Mouse (Mus musculus): ENCODE measurements around the gene Asic2. TPM values are rescaled to one million over a fixed set of nuclear protein-coding genes. Genes with fewer than 3 reads are reported as not detected.

Gene Asic2
- polyA plus RNA-seq, 1 experiment from 2014 or later: not detected

DNA sequence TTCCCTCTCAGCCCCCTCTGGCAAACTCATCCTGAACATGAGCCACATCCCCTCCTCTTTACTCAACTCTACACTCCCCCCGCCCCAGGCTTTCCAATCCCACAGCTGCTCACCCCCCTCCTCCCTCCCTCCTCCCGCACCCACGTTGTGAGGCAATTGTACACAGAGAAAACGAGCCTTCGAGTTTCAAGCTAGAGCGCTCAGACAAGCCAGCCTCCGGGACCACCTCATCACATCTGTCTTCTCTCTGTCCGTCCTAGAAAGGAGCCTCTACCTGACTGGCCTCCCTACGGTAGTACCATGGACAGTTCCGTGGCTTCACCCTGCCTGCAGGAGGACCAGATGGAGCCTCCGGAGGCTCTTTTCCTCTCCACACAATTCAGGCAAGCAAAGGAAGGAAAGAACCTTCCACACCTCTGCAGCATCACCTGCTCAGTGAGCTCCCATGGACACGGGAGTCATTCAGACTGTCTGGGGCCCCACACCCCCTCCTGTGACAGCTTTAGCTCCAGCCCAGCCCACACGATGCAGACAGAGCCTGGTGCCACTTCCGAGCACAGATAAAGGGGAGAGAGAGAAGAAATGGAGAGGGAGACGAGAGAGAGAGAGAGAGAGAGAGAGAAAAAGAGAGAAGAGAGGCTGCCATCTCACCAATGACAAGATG, 1.5 kb downstream of the Asic2 start:
- no peak overlapping the region for H3K27ac ChIP-seq (ENCODE audit: low read depth)
- no peaks in the 10 kb centered on the region for H3K9me3 ChIP-seq (ENCODE audit: low read length)
- H3K4me2 ChIP-seq (ENCODE audit: low read depth, low read length): no peak overlapping the region
- no peaks in the 10 kb centered on the region for H3K36me3 ChIP-seq (replicated peaks; ENCODE audit: insufficient read depth, low read length)
- no peaks in the 10 kb centered on the region for H3K4me1 ChIP-seq (ENCODE audit: insufficient read depth)
- H3K4me3 ChIP-seq (ENCODE audit: low read depth, low read length): no peak overlapping the region
- no peak for DNase-seq
- H3K27me3 ChIP-seq (ENCODE audit: insufficient read depth, low read length): peaks cover 18% of the 10 kb centered on the region
- ATAC-seq: no peak
- H3K9ac ChIP-seq (replicated peaks): no peak overlapping the region
- TF ChIP-seq EP300 (IDR thresholded peaks at IDR 0.05; ENCODE audit: low read depth) (no peak), CTCF (IDR thresholded peaks at IDR 0.05; ENCODE audit: low read depth) (no peak)
- WGBS (ENCODE audit: insufficient replicate concordance): 14% methylated on average over 15 of the region's 15 CpGs

DNA sequence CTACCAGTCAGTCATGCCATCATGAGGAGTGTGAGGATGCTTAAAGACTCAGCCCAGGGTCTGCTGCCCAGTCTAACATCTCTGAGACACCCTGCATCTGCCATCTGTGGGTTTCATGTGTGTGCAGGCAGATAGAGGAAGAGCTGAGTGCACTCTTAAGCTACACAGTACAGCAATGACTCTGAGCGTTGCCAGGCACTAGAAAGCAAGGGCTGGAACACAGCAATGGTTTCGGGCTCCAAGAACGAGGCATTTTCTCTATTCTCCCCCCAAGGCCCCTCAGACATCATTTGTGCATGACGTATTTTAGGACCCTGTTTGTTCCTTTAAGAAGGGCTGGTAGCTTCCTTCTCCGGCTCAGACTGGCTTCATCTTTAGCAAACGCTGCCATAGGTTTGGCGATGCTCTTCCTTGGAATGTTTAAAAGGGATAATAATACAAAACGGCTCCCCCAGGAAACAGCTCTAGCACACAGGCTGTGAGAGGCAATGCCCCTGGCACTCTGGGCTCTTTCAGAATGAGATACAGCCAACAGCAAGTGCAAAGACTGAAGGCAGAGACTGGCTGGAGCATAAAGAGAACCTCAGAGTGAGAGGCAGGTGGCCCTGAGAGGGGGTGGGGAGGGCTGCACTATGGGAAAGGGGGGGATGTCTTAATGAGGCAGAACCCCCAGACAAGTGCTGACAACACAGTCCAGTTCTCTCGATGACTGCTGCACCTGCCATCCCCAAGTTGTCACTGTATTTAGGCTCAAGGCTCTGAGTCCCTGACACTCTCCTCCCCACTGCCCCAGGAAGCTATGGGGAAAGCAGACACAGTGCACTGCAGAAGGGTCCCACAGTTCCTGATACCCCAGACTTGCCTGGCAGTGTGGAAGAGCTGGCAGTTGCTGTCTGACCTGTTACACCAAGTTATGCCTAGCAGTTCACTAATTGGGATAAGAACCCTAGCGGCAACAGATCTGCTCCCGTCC, 2.3 kb downstream of the Asic2 start:
- Histone ChIP-seq H3K27ac (ENCODE audit: low read depth) (no peak overlapping the region), H3K4me3 (ENCODE audit: low read depth, low read length) (no peak overlapping the region), H3K36me3 (replicated peaks; ENCODE audit: insufficient read depth, low read length) (no peaks in the 10 kb centered on the region), H3K4me2 (ENCODE audit: low read depth, low read length) (no peak overlapping the region), H3K4me1 (ENCODE audit: insufficient read depth) (no peaks in the 10 kb centered on the region), H3K9me3 (ENCODE audit: low read length) (no peaks in the 10 kb centered on the region), H3K9ac (replicated peaks) (no peak overlapping the region), H3K27me3 (ENCODE audit: insufficient read depth, low read length) (peaks cover 18% of the 10 kb centered on the region)
- no peak for DNase-seq
- no peak for ATAC-seq
- 56% methylated on average over 11 of the region's 11 CpGs for WGBS (ENCODE audit: insufficient replicate concordance)
- TF ChIP-seq CTCF (IDR thresholded peaks at IDR 0.05; ENCODE audit: low read depth): no peak
- TF ChIP-seq EP300 (IDR thresholded peaks at IDR 0.05; ENCODE audit: low read depth): no peak

DNA sequence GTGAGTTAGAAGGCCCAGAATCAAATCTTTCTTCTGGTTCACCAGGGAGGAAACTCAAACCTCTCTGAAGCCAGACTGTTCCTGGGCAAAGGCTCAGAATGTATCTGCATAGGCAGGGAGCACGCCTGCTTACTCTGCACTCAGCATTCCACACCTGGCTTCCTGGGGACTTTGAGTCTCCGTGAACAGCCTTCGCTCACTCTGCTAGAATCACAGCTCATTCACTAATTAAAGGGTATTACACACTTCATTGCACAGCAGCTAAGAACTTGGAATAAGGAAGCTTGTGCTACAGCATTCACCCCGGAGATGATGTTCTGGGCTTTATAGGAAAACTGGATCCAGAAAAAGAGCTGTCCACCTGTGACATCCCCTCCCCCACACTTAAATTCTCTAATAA, 3.7 kb downstream of the Asic2 start:
- DNase-seq (no peak), ATAC-seq (no peak)
- Histone ChIP-seq H3K9ac (replicated peaks) (no peak overlapping the region), H3K36me3 (replicated peaks; ENCODE audit: insufficient read depth, low read length) (no peaks in the 10 kb centered on the region), H3K4me1 (ENCODE audit: insufficient read depth) (no peaks in the 10 kb centered on the region), H3K4me3 (ENCODE audit: low read depth, low read length) (no peak overlapping the region), H3K4me2 (ENCODE audit: low read depth, low read length) (no peak overlapping the region), H3K9me3 (ENCODE audit: low read length) (no peaks in the 10 kb centered on the region), H3K27me3 (ENCODE audit: insufficient read depth, low read length) (peaks cover 18% of the 10 kb centered on the region), H3K27ac (ENCODE audit: low read depth) (no peak overlapping the region)
- TF ChIP-seq EP300 (IDR thresholded peaks at IDR 0.05; ENCODE audit: low read depth) (no peak), CTCF (IDR thresholded peaks at IDR 0.05; ENCODE audit: low read depth) (no peak)
- WGBS (ENCODE audit: insufficient replicate concordance): 74% methylated on average over 4 of the region's 4 CpGs

DNA sequence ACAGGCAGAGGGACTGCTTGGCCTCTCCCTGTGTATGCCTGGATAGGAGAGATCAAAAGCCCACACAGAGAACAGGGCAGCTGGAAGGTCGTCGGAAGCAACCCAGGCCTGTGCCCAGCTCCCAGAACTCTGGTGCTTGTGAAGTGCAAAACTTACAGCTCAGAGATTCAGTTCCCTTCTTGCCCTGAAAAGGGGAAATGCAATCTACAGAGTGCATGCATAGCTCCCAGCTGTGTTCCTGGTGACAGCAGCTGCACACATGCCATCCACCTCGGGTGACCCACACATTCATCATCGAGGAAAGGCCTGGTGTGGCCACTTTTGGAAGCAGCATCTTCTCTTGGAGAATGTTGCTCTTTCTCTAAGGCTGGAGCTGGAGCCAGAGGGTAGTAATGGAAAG, 13.9 kb downstream of the Asic2 start:
- H3K4me1 ChIP-seq (ENCODE audit: insufficient read depth): no peaks in the 10 kb centered on the region
- 36% methylated on average over 4 of the region's 4 CpGs for WGBS (ENCODE audit: insufficient replicate concordance)
- no peak for TF ChIP-seq EP300 (IDR thresholded peaks at IDR 0.05; ENCODE audit: low read depth)
- no peak for TF ChIP-seq CTCF (IDR thresholded peaks at IDR 0.05; ENCODE audit: low read depth)

DNA sequence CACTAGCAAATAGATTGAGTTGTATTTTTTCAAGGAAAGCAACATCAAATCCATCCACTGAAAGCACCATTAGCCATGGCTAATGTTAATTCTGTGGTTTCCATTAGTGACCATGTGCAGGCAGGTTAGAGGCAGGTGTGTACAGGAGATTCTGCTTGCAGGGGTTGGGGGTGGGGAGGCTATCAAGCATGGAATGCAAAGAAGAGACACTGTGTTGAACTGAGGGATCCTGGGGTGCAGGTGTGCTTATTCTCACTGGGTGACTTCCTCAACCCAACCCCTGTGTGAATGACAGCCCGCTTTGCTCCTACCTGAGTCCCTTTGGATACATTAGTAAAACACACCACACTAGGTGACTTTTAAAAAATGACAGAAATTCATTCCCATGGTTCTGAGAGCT, 20.2 kb downstream of the Asic2 start:
- Histone ChIP-seq H3K4me2 (ENCODE audit: low read depth, low read length) (no peak overlapping the region), H3K36me3 (replicated peaks; ENCODE audit: insufficient read depth, low read length) (no peaks in the 10 kb centered on the region), H3K27me3 (ENCODE audit: insufficient read depth, low read length) (no peaks in the 10 kb centered on the region), H3K4me1 (ENCODE audit: insufficient read depth) (no peaks in the 10 kb centered on the region), H3K27ac (ENCODE audit: low read depth) (no peak overlapping the region), H3K9me3 (ENCODE audit: low read length) (no peaks in the 10 kb centered on the region), H3K9ac (replicated peaks) (no peak overlapping the region), H3K4me3 (ENCODE audit: low read depth, low read length) (no peak overlapping the region)
- no peak for TF ChIP-seq EP300 (IDR thresholded peaks at IDR 0.05; ENCODE audit: low read depth)
- TF ChIP-seq CTCF (IDR thresholded peaks at IDR 0.05; ENCODE audit: low read depth): no peak
- DNase-seq (no peak), ATAC-seq (no peak)
- 53% methylated on average over 1 of the region's 1 CpGs for WGBS (ENCODE audit: insufficient replicate concordance)

More for the DNA sequence above, 13.9 kb downstream of the Asic2 start:
- H3K4me2 ChIP-seq (ENCODE audit: low read depth, low read length): no peak overlapping the region
- H3K36me3 ChIP-seq (replicated peaks; ENCODE audit: insufficient read depth, low read length): no peaks in the 10 kb centered on the region
- H3K9ac ChIP-seq (replicated peaks): no peak overlapping the region
- H3K27ac ChIP-seq (ENCODE audit: low read depth): no peak overlapping the region
- ATAC-seq (no peak), DNase-seq (no peak)
- no peak overlapping the region for H3K4me3 ChIP-seq (ENCODE audit: low read depth, low read length)
- no peaks in the 10 kb centered on the region for H3K27me3 ChIP-seq (ENCODE audit: insufficient read depth, low read length)
- H3K9me3 ChIP-seq (ENCODE audit: low read length): no peaks in the 10 kb centered on the region

DNA sequence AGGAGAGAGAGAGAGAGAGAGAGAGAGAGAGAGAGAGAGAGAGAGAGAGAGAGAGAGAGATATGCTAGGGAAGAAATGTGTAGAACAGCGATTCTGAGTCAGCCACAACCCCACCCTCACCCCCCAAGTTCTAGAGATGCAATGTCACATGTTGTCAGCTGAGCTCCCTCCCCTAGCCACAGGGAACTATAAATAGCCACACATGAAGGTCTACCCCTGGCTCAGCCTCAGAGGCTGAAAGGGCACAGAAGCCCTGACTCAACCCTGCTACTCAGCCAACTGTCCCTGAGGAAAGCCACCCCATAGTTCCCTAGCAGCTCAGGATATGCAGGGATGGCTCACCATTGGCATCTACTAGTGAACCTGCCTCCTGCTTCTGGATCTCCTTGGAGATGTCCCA, 26.1 kb downstream of the Asic2 start:
- 50% methylated on average over 1 of the region's 1 CpGs for WGBS (ENCODE audit: insufficient replicate concordance)
- Histone ChIP-seq H3K36me3 (replicated peaks; ENCODE audit: insufficient read depth, low read length) (no peaks in the 10 kb centered on the region), H3K9ac (replicated peaks) (no peak overlapping the region), H3K4me3 (ENCODE audit: low read depth, low read length) (no peak overlapping the region), H3K4me1 (ENCODE audit: insufficient read depth) (no peaks in the 10 kb centered on the region), H3K9me3 (ENCODE audit: low read length) (no peaks in the 10 kb centered on the region), H3K27ac (ENCODE audit: low read depth) (no peak overlapping the region), H3K4me2 (ENCODE audit: low read depth, low read length) (no peak overlapping the region), H3K27me3 (ENCODE audit: insufficient read depth, low read length) (no peaks in the 10 kb centered on the region)
- no peak for TF ChIP-seq EP300 (IDR thresholded peaks at IDR 0.05; ENCODE audit: low read depth)
- TF ChIP-seq CTCF (IDR thresholded peaks at IDR 0.05; ENCODE audit: low read depth): no peak
- no peak for DNase-seq
- ATAC-seq: no peak
